Mouse (Mus musculus): ENCODE measurements around the gene Mpst.

Gene Mpst

DNA sequence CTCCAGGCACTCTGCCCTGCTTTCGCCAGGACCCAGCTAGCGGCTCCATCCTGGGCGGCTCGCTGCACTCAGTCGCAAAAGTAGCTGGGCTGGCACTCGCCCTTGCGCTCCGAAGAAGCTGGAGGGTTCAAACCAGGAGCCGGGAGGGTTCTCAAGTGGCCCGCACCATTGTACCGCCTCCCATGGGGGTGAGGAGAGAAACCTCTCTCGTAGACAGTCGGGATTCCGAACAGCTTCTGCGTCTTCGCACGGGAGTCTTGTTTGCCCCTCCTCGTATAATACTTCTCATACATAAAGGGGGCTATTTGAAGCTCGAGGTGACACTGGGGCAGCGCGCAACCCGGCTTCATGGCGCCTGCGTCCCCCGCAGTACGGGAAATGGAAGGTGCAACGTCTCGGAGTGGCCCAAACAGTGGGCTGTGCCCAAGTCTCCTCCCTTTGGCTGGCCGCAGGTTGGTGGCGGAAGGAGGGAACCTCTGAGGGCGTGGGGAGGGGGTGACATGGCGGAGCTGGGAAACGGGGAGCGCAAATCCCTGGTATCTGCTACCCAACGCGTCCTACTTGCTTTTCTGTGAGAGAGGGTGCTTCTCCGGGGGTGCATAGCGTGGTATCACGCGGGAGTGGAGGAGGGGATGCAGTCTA lies at the start of gene Mpst:
Gene Mpst, plus strand, starts transcription at position 124 of the 642 bp plus-strand sequence.
- peak; percentile 87 for DNase-seq (ENCODE audit: low spot score)

GRCm38 (mm10) chr15:78365916-78366315 lies 40.3 kb upstream of the Mpst start:
- no peak for DNase-seq (ENCODE audit: low spot score)

- no peak for DNase-seq (ENCODE audit: low spot score)
These were observed 39.3 kb upstream of the Mpst start for GRCm38 (mm10) chr15:78366875-78367274.

- no peak for DNase-seq (ENCODE audit: low spot score)
These were observed 38.4 kb upstream of the Mpst start for GRCm38 (mm10) chr15:78367811-78368210.

DNA sequence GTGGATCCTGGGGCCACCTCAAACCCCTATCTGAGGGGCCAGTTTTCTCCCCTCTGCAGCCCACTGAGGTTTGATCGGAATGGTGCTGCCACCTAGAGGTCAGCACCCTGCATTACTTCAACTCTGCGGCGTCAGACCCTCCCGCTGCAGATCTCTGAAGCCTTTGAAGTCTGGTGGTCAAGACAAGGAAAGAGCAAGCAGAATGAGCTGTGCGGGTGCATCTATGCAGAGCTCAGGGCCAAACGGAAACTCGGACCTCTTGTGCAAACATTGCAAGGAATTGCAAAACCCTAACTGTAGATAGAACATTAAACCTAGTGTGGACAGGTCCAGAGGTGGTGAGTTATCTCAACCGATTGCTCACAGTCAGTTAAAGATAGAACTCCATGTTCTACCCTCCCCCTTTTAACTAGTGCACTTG lies 37.3 kb upstream of the Mpst start:
- peak; percentile 73 for DNase-seq (ENCODE audit: low spot score)

GRCm38 (mm10) chr15:78369641-78370040 lies 36.6 kb upstream of the Mpst start:
- no peak for DNase-seq (ENCODE audit: low spot score)

DNA sequence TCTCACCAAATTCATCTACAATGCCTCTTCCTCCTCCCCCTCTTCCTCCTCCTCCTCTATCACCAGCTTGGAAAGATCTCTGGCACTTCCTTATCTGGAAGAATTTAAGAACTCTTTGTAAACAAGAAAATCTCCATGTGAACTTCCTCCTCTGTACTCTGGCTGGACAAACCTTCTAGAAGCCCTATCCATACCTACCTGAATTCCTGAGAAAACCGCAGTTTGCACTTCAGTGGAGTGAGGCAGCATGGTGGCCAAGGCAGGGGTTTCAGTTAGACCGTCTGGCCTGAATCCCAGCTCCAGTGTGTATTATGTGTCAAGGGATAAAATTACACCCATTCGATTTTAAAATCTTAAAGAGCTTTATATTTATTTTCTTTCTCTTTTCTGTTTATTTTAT lies 33.4 kb upstream of the Mpst start:
- no peak for DNase-seq (ENCODE audit: low spot score)

GRCm38 (mm10) chr15:78374204-78374603 lies 32.0 kb upstream of the Mpst start:
- peak; percentile 61 for DNase-seq (ENCODE audit: low spot score)

- DNase-seq (ENCODE audit: low spot score) = no peak
These were observed 28.4 kb upstream of the Mpst start for GRCm38 (mm10) chr15:78377859-78378258.

GRCm38 (mm10) chr15:78378556-78378955 lies 27.7 kb upstream of the Mpst start:
- no peak for DNase-seq (ENCODE audit: low spot score)

DNA sequence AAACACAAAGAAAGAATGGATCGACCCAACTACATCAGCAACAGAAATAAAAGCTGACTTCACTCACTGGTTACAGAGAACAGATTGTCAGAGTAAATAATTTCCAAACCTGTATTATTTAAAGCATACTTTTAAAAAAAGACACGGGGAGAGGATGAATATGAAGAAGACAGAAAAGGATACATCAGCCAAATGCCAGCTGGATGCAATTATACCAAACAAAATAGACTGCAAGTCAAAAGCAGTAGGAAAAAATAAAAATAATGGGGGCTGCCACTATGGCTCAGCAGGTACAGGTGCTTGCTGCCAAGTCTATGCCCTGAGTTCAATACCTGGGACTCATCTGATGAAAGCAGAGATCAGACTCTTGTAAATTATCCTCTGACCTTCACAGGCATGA lies 26.0 kb upstream of the Mpst start:
- no peak for DNase-seq (ENCODE audit: low spot score)

- no peak for DNase-seq (ENCODE audit: low spot score)
These were observed 25.5 kb upstream of the Mpst start for GRCm38 (mm10) chr15:78380741-78381140.

DNA sequence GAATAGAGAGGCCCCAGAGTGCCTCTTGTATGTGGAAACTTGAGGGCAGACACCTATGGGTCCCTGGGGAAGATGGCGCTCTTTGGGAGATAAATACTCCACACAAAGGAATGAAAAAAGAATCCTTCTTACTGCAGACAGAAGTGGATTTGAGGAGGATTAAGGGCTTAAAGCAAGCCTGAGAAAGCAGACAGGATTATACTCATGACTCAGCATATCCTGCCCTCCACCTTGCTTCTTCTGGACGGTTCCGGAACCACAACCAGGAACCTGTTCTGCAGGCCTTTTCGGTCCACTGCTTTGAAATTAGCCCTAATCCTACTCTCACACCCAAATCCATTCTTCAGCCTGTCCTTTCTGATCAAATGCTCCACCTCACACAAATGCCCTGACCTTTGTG lies 24.1 kb upstream of the Mpst start:
- DNase-seq (ENCODE audit: low spot score) = no peak

GRCm38 (mm10) chr15:78383450-78384219 lies 22.6 kb upstream of the Mpst start:
- peak; percentile 53 for DNase-seq (ENCODE audit: low spot score)

DNA sequence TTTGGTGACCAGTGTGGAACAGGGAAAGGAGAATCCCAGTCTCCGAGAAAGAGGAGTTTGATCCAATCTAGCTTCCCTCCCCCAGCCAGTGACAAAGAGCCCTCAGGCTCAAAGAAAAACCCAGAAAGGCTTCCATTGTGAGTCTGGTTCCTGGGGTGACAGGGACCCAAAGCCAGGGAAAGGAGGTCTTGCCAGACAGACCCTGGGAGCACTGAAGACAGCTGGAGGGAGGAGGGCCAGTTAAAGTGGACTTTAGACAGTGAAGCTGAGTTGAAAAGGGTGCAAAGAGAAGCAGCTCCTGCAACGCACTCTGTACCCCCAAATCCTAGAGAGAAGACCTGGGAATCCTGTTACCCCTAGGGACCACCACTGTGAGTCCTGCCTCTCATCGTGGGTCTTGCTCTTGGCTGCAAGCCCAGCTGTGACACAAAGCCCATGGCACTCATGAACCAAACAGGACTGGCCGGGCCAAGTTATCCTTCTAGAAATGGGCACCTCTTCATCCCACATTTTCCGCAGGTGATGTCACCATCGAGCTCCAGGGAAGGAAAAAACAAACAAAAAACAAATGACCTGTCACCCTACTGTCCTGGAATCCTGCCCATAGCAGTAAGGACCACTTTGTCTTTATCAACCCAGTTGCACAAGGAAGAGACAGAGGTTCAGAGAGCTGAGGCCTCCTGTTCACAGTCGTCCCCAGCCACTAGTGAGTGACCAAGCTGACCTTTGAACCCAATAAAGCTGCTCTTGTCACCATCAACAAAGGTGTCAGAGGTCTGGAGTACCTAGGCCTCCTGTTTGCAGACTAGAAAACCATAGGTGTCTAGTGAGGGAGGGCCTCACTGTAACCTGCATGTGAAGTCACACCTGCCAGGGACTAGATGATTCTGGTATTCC lies 21.7 kb upstream of the Mpst start:
- DNase-seq (ENCODE audit: low spot score) = no peak

DNA sequence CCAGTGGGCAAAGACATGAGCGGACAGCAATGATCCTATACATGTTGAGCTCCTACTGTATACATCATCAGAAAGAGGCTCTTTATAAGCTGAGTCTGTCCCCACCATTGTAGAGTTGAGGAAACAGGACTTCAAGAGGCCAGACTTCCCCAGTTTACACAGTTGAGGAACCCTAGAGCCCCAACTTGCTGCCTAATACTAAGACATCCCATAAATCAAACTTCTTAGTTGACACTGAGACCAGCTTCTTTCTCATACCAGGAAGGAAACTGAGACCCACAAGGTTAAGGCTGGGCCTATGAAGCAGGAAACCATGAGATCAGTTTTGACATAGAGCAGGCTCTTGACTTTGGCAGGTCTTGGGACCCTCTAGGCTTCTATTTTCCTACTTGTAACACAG lies 20.7 kb upstream of the Mpst start:
- no peak for DNase-seq (ENCODE audit: low spot score)

DNA sequence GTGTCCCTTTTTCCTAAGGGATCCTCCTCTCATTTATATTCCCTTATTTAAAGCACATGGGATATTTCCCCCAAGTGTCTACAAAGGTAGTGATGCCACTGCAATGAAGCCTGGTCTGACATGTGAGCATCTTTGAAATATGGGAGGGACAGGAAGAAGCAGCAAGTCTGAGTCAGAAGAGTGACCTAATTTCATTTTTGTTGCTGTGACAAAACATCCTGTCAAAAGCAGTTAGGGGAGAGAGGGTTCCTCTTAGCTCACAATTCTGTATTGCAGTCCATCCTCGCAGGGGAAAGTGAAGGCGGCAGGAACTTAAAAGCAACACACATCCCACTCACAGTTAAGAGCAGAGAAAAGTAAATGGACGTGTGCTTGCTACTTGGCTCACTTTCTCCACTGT lies 15.4 kb upstream of the Mpst start:
- no peak for DNase-seq (ENCODE audit: low spot score)

DNA sequence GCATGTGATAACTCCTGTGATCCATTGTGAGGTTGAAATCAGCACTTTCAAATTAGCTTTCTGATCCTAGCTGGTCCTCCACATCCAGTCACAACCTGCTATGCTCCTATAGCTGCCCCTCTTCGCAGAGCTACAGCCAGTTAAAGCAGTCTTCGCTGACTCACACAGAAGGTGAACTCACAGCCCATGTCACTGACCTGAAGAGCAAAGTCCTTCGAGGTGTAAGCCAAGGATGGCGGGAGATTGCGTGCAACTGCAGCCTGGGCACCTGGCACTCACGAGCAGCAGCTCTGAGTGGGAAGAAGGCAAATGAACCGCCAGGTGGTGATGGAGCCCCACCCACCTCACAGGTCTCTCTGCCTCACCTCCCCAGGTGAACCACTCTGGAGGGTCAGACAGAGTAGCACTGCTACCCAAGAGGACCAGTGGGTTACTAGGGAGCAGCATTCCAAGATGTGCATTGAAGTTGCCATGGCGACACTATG lies 10.7 kb upstream of the Mpst start, which contains the start of gene Tex33:
Gene Tex33, minus strand, starts transcription at position 435 of the 485 bp plus-strand sequence.
- DNase-seq (ENCODE audit: low spot score) = no peak

- no peak for DNase-seq (ENCODE audit: low spot score)
These were observed 4.9 kb upstream of the Mpst start for GRCm38 (mm10) chr15:78401345-78401744.

DNA sequence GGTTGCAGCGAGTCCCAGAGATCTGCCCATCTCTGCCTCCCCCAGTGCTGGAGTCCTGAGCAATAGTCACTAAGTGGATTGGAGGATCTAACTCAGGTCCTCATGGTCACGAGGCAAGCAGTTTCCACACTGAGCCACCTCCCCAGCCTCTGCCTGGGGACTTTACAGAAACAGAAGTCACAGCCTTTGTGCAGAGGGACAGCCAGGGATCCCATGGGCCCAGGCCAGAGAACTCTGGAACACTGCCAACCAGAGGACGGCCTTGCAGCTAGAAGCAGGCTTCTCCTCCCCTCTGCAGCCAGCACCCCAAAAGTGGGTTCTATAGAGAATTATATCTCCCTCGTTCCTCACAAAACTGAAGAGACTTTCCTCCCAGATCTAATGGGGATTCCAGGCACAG lies 4.3 kb upstream of the Mpst start:
- peak; percentile 77 for DNase-seq (ENCODE audit: low spot score)

DNA sequence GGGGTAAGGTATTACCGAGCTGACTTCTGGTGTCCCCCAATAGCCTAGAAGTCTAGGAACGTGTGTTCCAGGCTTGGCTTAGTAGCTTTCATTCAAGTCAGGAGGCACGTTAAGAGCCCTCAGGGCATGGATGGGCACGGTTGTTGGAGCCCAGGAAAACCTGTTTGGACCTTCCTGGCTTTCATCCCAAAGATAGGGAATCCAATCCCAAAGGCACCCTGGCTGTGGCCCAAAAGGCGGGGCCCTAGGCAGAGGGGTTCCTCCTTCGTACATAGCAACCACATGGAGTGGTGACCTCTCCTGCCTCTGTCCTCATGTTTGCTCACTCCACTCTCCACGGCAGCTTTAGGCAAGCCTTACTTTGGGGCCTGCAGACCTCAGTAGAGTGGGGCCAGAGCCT lies 3.8 kb upstream of the Mpst start:
- peak; percentile 81 for DNase-seq (ENCODE audit: low spot score)

GRCm38 (mm10) chr15:78403301-78403741 lies 2.9 kb upstream of the Mpst start:
- DNase-seq (ENCODE audit: low spot score) = peak; percentile 86
